14 mouse cellular contexts compared by ENCODE assay signal in genomic region chr13:60243110-60243481, GRCm38 (mm10).
A peak's percentile ranks its signal among the peaks of the same experiment; 100 is the strongest.
DNase-seq lines count a peak whose midpoint lies in the region; ATAC-seq lines count a peak whose summit lies in the region.
"Had no signal": no experiment of that assay in that cellular context is flagged by ENCODE, and none has a peak within 500 bp of the region (broad histone marks: within the 10 kb centered on the region; RNA-seq: fewer than 3 reads in every experiment).

No protein-coding gene starts in this region.

- no peak overlapping the region for H3K9ac ChIP-seq in forebrain, embryonic 11.5 days (ENCODE audit: low read length)
- no peak overlapping the region for H3K9ac ChIP-seq in forebrain, embryonic 14.5 days (ENCODE audit: low read length)
- H3K9ac ChIP-seq in kidney, embryonic 16.5 days (replicated peaks; ENCODE audit: low read length): no peak overlapping the region
- H3K9ac ChIP-seq in hindbrain, embryonic 13.5 days: no peak overlapping the region
- 0 out of 2 replicates have a peak overlapping the region, but pooled peaks have one; percentile 8 for H3K9ac ChIP-seq in limb, embryonic 13.5 days
- H3K9ac ChIP-seq: midbrain, embryonic 15.5 days; neural tube, embryonic 12.5 days had no signal

- peak overlapping the region; percentile 21; the same call in 1 of the 2 replicates for H3K27ac ChIP-seq in forebrain, embryonic 11.5 days (ENCODE audit: low read depth, low read length)
- H3K27ac ChIP-seq in forebrain, embryonic 14.5 days (ENCODE audit: low read depth, low read length): no peak overlapping the region
- peak overlapping the region; percentile 73 for H3K27ac ChIP-seq in kidney, embryonic 16.5 days (ENCODE audit: low read length)
- peak overlapping the region; percentile 64 for H3K27ac ChIP-seq in hindbrain, embryonic 13.5 days
- peak overlapping the region; percentile 95 for H3K27ac ChIP-seq in limb, embryonic 13.5 days
- H3K27ac ChIP-seq: macrophage; midbrain, embryonic 15.5 days; neural tube, embryonic 12.5 days had no signal

- WGBS in forebrain, embryonic 11.5 days: 62% methylated on average over 4 of the region's 4 CpGs
- 62% methylated on average over 4 of the region's 4 CpGs for WGBS in forebrain, embryonic 14.5 days
- 25% methylated on average over 4 of the region's 4 CpGs for WGBS in kidney, embryonic 16.5 days
- WGBS in hindbrain, embryonic 13.5 days: 42% methylated on average over 4 of the region's 4 CpGs
- 12% methylated on average over 4 of the region's 4 CpGs for WGBS in limb, embryonic 13.5 days

- H3K9me3 ChIP-seq in forebrain, embryonic 11.5 days (ENCODE audit: control insufficient read depth, low read length): no peaks in the 10 kb centered on the region; the same call in 1 of the 2 replicates
- 0 out of 2 replicates have a peak, but pooled peaks cover 3% of the 10 kb centered on the region for H3K9me3 ChIP-seq in forebrain, embryonic 14.5 days (replicated peaks; ENCODE audit: control insufficient read depth, low read length)
- H3K9me3 ChIP-seq in kidney, embryonic 16.5 days (ENCODE audit: low read length): no peaks in the 10 kb centered on the region
- H3K9me3 ChIP-seq in hindbrain, embryonic 13.5 days: no peaks in the 10 kb centered on the region
- H3K9me3 ChIP-seq in limb, embryonic 13.5 days: peaks cover 5% of the 10 kb centered on the region; the same call in 1 of the 2 replicates
- H3K9me3 ChIP-seq: midbrain, embryonic 15.5 days; neural tube, embryonic 12.5 days had no signal

- ATAC-seq in forebrain, embryonic 11.5 days (replicated peaks; ENCODE audit: low FRiP score): no peak
- no peak for ATAC-seq in forebrain, embryonic 14.5 days
- ATAC-seq in kidney, embryonic 16.5 days (ENCODE audit: low FRiP score, low TSS enrichment): no peak
- ATAC-seq in hindbrain, embryonic 13.5 days (ENCODE audit: low FRiP score): no peak
- no peak for ATAC-seq in limb, embryonic 13.5 days (ENCODE audit: low FRiP score, low read depth)
- ATAC-seq: midbrain, embryonic 15.5 days had no signal

- intact Hi-C loops in left cerebral cortex, postnatal 10 days (cut with DNase I): no loop called here

- H3K4me2 ChIP-seq in forebrain, embryonic 11.5 days (ENCODE audit: low read depth, low read length, severe bottlenecking): no peak overlapping the region
- H3K4me2 ChIP-seq in forebrain, embryonic 14.5 days (ENCODE audit: low read length): no peak overlapping the region
- no peak overlapping the region for H3K4me2 ChIP-seq in kidney, embryonic 16.5 days (replicated peaks; ENCODE audit: low read depth, low read length)
- no peak overlapping the region for H3K4me2 ChIP-seq in hindbrain, embryonic 13.5 days
- peak overlapping the region; percentile 42; the same call in 1 of the 2 replicates for H3K4me2 ChIP-seq in limb, embryonic 13.5 days (replicated peaks)
- H3K4me2 ChIP-seq: midbrain, embryonic 15.5 days; neural tube, embryonic 12.5 days had no signal

- no peaks in the 10 kb centered on the region for H3K4me1 ChIP-seq in forebrain, embryonic 11.5 days (replicated peaks; ENCODE audit: control insufficient read depth, insufficient read depth, low read length)
- H3K4me1 ChIP-seq in forebrain, embryonic 14.5 days (ENCODE audit: control insufficient read depth, insufficient read depth, low read length): no peaks in the 10 kb centered on the region
- H3K4me1 ChIP-seq in kidney, embryonic 16.5 days (ENCODE audit: insufficient read depth, low read length): peaks cover 15% of the 10 kb centered on the region
- H3K4me1 ChIP-seq in hindbrain, embryonic 13.5 days (replicated peaks): peaks cover 15% of the 10 kb centered on the region
- peaks cover 30% of the 10 kb centered on the region for H3K4me1 ChIP-seq in limb, embryonic 13.5 days

- H3K27me3 ChIP-seq in forebrain, embryonic 11.5 days (ENCODE audit: control insufficient read depth, insufficient read depth, low read length): no peaks in the 10 kb centered on the region
- no peaks in the 10 kb centered on the region for H3K27me3 ChIP-seq in forebrain, embryonic 14.5 days (replicated peaks; ENCODE audit: control insufficient read depth, insufficient read depth, low read length)
- H3K27me3 ChIP-seq in kidney, embryonic 16.5 days (ENCODE audit: insufficient read depth, low read length): no peaks in the 10 kb centered on the region
- H3K27me3 ChIP-seq in hindbrain, embryonic 13.5 days: no peaks in the 10 kb centered on the region
- H3K27me3 ChIP-seq in limb, embryonic 13.5 days: no peaks in the 10 kb centered on the region
- H3K27me3 ChIP-seq: midbrain, embryonic 15.5 days; neural tube, embryonic 12.5 days had no signal

- no peak for DNase-seq in forebrain, embryonic 11.5 days (ENCODE audit: low spot score)
- no peak for DNase-seq in forebrain, embryonic 14.5 days (ENCODE audit: low spot score)
- DNase-seq in kidney, adult 18-20 months: no peak
- DNase-seq in left cerebral cortex, postnatal 10 days (ENCODE audit: extremely low spot score in 1 of 2, low spot score in 2 of 2): no peak
- no peak for DNase-seq in lung, postnatal 36 days
- DNase-seq: cerebellum, adult 2 months; gastrocnemius, postnatal 10 days; kidney, adult 11 months had no signal

- H3K4me3 ChIP-seq in forebrain, embryonic 11.5 days (ENCODE audit: low read depth, low read length): no peak overlapping the region
- no peak overlapping the region for H3K4me3 ChIP-seq in forebrain, embryonic 14.5 days (ENCODE audit: low read depth, low read length)
- H3K4me3 ChIP-seq in kidney, embryonic 16.5 days (ENCODE audit: low read length): no peak overlapping the region
- H3K4me3 ChIP-seq in hindbrain, embryonic 13.5 days: no peak overlapping the region
- no peak overlapping the region for H3K4me3 ChIP-seq in limb, embryonic 13.5 days
- H3K4me3 ChIP-seq: midbrain, embryonic 15.5 days; neural tube, embryonic 12.5 days had no signal

- H3K36me3 ChIP-seq in forebrain, embryonic 11.5 days (ENCODE audit: control insufficient read depth, insufficient read depth, low read length): no peaks in the 10 kb centered on the region
- no peaks in the 10 kb centered on the region for H3K36me3 ChIP-seq in forebrain, embryonic 14.5 days (ENCODE audit: control insufficient read depth, insufficient read depth, low read length)
- H3K36me3 ChIP-seq in kidney, embryonic 16.5 days (ENCODE audit: insufficient read depth, low read length): no peaks in the 10 kb centered on the region
- no peaks in the 10 kb centered on the region for H3K36me3 ChIP-seq in hindbrain, embryonic 13.5 days
- no peaks in the 10 kb centered on the region for H3K36me3 ChIP-seq in limb, embryonic 13.5 days
- H3K36me3 ChIP-seq: midbrain, embryonic 15.5 days; neural tube, embryonic 12.5 days had no signal
